Comparison of ENCODE assay signal across 10 mouse cellular contexts in genomic region chr8:8258231-8258638, GRCm38 (mm10).
DNase-seq lines count a peak whose midpoint lies in the region; ATAC-seq and TF ChIP-seq lines count a peak whose summit lies in the region.
"Had no signal": no experiment of that assay in that cellular context is flagged by ENCODE, and none has a peak within 500 bp of the region (broad histone marks: within the 10 kb centered on the region; RNA-seq: fewer than 3 reads in every experiment).

No protein-coding gene starts in this region.

- intact Hi-C loops in heart, postnatal 36 days (cut with DNase I) = no loop called here
- intact Hi-C loops in gastrocnemius, adult 2 months (cut with DNase I) = no loop called here
- intact Hi-C loops in left cerebral cortex, postnatal 25 days (cut with DNase I) = no loop called here

- H3K4me3 ChIP-seq in heart, embryonic 12.5 days = no peak overlapping the region
- no peak overlapping the region for H3K4me3 ChIP-seq in forebrain, embryonic 16.5 days (replicated peaks; ENCODE audit: low read length)
- H3K4me3 ChIP-seq in midbrain, embryonic 11.5 days (ENCODE audit: low read depth, low read length) = no peak overlapping the region
- no peak overlapping the region for H3K4me3 ChIP-seq in gastrocnemius, adult 2 months

- no peak for DNase-seq in heart, postnatal 36 days
- peak; percentile 24 for DNase-seq in ZHBTc4 (ENCODE audit: low read depth, low spot score)
- peak; percentile 86 for DNase-seq in midbrain, embryonic 11.5 days (ENCODE audit: low spot score, missing footprints)
- no peak for DNase-seq in gastrocnemius, adult 2 months
- no peak for DNase-seq in adrenal gland, adult 8-10 months
- DNase-seq in left cerebral cortex, postnatal 25 days (ENCODE audit: low spot score in 2 of 2) = no peak
- DNase-seq: kidney, adult 18-20 months had no signal

- no peaks in the 10 kb centered on the region for H3K27me3 ChIP-seq in heart, embryonic 12.5 days (replicated peaks)
- no peaks in the 10 kb centered on the region for H3K27me3 ChIP-seq in forebrain, embryonic 16.5 days (replicated peaks; ENCODE audit: control insufficient read depth, insufficient read depth, low read length)
- no peaks in the 10 kb centered on the region for H3K27me3 ChIP-seq in midbrain, embryonic 11.5 days (ENCODE audit: control insufficient read depth, insufficient read depth, low read length)
- H3K27me3 ChIP-seq: Patski had no signal

- ATAC-seq in heart, embryonic 12.5 days (ENCODE audit: insufficient number of reproducible peaks, low FRiP score) = no peak
- no peak for ATAC-seq in forebrain, embryonic 16.5 days
- ATAC-seq in midbrain, embryonic 11.5 days (ENCODE audit: low FRiP score) = peak; percentile 73
- ATAC-seq: Patski had no signal

- H3K27ac ChIP-seq in heart, embryonic 12.5 days (ENCODE audit: poor library complexity, severe bottlenecking) = no peak overlapping the region; the same call in 1 of the 2 replicates
- H3K27ac ChIP-seq in forebrain, embryonic 16.5 days (ENCODE audit: low read length) = no peak overlapping the region
- no peak overlapping the region for H3K27ac ChIP-seq in midbrain, embryonic 11.5 days (ENCODE audit: low read depth, low read length)
- no peak overlapping the region for H3K27ac ChIP-seq in gastrocnemius, adult 2 months

- WGBS in heart, embryonic 12.5 days = 16% methylated on average over 9 of the region's 9 CpGs
- WGBS in forebrain, embryonic 16.5 days = 5% methylated on average over 9 of the region's 9 CpGs
- WGBS in midbrain, embryonic 11.5 days = 6% methylated on average over 9 of the region's 9 CpGs

- TF ChIP-seq CTCF in gastrocnemius, adult 2 months (IDR thresholded peaks at IDR 0.05) = no peak

- H3K36me3 ChIP-seq in heart, embryonic 12.5 days = no peaks in the 10 kb centered on the region
- H3K36me3 ChIP-seq in forebrain, embryonic 16.5 days (ENCODE audit: control insufficient read depth, insufficient read depth) = no peaks in the 10 kb centered on the region
- H3K36me3 ChIP-seq in midbrain, embryonic 11.5 days (ENCODE audit: control insufficient read depth, insufficient read depth, low read length) = no peaks in the 10 kb centered on the region

- H3K9ac ChIP-seq in heart, embryonic 12.5 days = no peak overlapping the region
- H3K9ac ChIP-seq in forebrain, embryonic 16.5 days (replicated peaks; ENCODE audit: low read depth, low read length) = no peak overlapping the region
- no peak overlapping the region for H3K9ac ChIP-seq in midbrain, embryonic 11.5 days (ENCODE audit: low read length)

- peak overlapping the region; percentile 39; the same call in 1 of the 2 replicates for H3K4me2 ChIP-seq in heart, embryonic 12.5 days
- H3K4me2 ChIP-seq in forebrain, embryonic 16.5 days (ENCODE audit: low read length) = 0 out of 2 replicates have a peak overlapping the region, but pooled peaks have one; percentile 3
- H3K4me2 ChIP-seq in midbrain, embryonic 11.5 days = no peak overlapping the region; the same call in 1 of the 2 replicates

- H3K9me3 ChIP-seq in heart, embryonic 12.5 days (replicated peaks) = no peaks in the 10 kb centered on the region
- H3K9me3 ChIP-seq in forebrain, embryonic 16.5 days (ENCODE audit: control insufficient read depth, low read length) = no peaks in the 10 kb centered on the region; the same call in 1 of the 2 replicates
- H3K9me3 ChIP-seq in midbrain, embryonic 11.5 days (ENCODE audit: control insufficient read depth, low read length) = no peaks in the 10 kb centered on the region; the same call in 1 of the 2 replicates

- peaks cover 4% of the 10 kb centered on the region; the same call in 1 of the 2 replicates for H3K4me1 ChIP-seq in heart, embryonic 12.5 days (replicated peaks)
- H3K4me1 ChIP-seq in forebrain, embryonic 16.5 days (replicated peaks; ENCODE audit: control insufficient read depth, insufficient read depth, low read length) = 0 out of 2 replicates have a peak, but pooled peaks cover 7% of the 10 kb centered on the region
- peaks cover 10% of the 10 kb centered on the region; the same call in 1 of the 2 replicates for H3K4me1 ChIP-seq in midbrain, embryonic 11.5 days (ENCODE audit: control insufficient read depth, insufficient read depth, low read length)

Comparison
In these comparisons a context has a peak if more than half of its experiments do, and no peak if none do; other contexts are left out.
1. DNase-seq: peak in ZHBTc4 (single experiment) and midbrain, embryonic 11.5 days (single experiment); none in heart, postnatal 36 days (0 of 2), gastrocnemius, adult 2 months (single experiment), adrenal gland, adult 8-10 months (single experiment) and left cerebral cortex, postnatal 25 days (0 of 2).